Mouse (Mus musculus) left cerebral cortex, adult 11 months (tissue): Measurements from ENCODE around the gene Pigo.
A peak's percentile ranks its signal among the peaks of the same experiment; 100 is the strongest.

Experiments
- DNase-seq: peaks from one replicate; pipeline ENCODE4 v3.0.0; 2022; ENCODE audit warnings: low spot score

Pigo gene

GRCm38 (mm10) chr4:43025084-43025960 is at the start of gene Pigo:
TSS of gene Pigo (minus strand) at chr4:43025819.
- peak; percentile 87 for DNase-seq

GRCm38 (mm10) chr4:43074923-43075322 is 49.3 kb upstream of the Pigo start:
- DNase-seq = no peak

- no peak for DNase-seq
Observed at GRCm38 (mm10) chr4:43065471-43065870, 39.9 kb upstream of the Pigo start.

GRCm38 (mm10) chr4:43060286-43060685 is 34.7 kb upstream of the Pigo start:
- DNase-seq = no peak

GRCm38 (mm10) chr4:43059697-43060096 is 34.1 kb upstream of the Pigo start:
- no peak for DNase-seq

- peak; percentile 69 for DNase-seq
Observed at GRCm38 (mm10) chr4:43058753-43059654, 33.4 kb upstream of the Pigo start, which contains the start of gene Unc13b. TSS of gene Unc13b (plus strand) at chr4:43058953.

- no peak for DNase-seq
Observed at GRCm38 (mm10) chr4:43058392-43058752, 32.8 kb upstream of the Pigo start.

GRCm38 (mm10) chr4:43057654-43058053 is 32.0 kb upstream of the Pigo start:
- DNase-seq = no peak

GRCm38 (mm10) chr4:43052627-43053026 is 27.0 kb upstream of the Pigo start:
- DNase-seq = no peak

- no peak for DNase-seq
Observed at GRCm38 (mm10) chr4:43047231-43047630, 21.6 kb upstream of the Pigo start.

GRCm38 (mm10) chr4:43046607-43047006 is 21.0 kb upstream of the Pigo start:
- no peak for DNase-seq

GRCm38 (mm10) chr4:43045659-43046302 is 20.2 kb upstream of the Pigo start, which contains the start of gene Fam214b:
TSS of gene Fam214b (minus strand) at chr4:43046220.
- peak; percentile 92 for DNase-seq

GRCm38 (mm10) chr4:43045285-43045658 is 19.7 kb upstream of the Pigo start:
- no peak for DNase-seq

GRCm38 (mm10) chr4:43044673-43045072 is 19.1 kb upstream of the Pigo start:
- no peak for DNase-seq

- no peak for DNase-seq
Observed at GRCm38 (mm10) chr4:43043644-43044357, 18.2 kb upstream of the Pigo start.

- DNase-seq = no peak
Observed at GRCm38 (mm10) chr4:43040881-43041547, 15.4 kb upstream of the Pigo start.

- DNase-seq = peak; percentile 96
Observed at GRCm38 (mm10) chr4:43040114-43040572, 14.5 kb upstream of the Pigo start.

GRCm38 (mm10) chr4:43039609-43040008 is 14.0 kb upstream of the Pigo start:
- DNase-seq = no peak

- DNase-seq = no peak
Observed at GRCm38 (mm10) chr4:43038567-43039495, 13.2 kb upstream of the Pigo start.
